In genomic region chr15:77245418-77246365, GRCm38 (mm10) we compare ENCODE assay signal across 9 mouse cellular contexts.
A peak's percentile ranks its signal among the peaks of the same experiment; 100 is the strongest.
DNase-seq lines count a peak whose midpoint lies in the region; ATAC-seq lines count a peak whose summit lies in the region.
"Had no signal": no experiment of that assay in that cellular context is flagged by ENCODE, and none has a peak within 500 bp of the region (broad histone marks: within the 10 kb centered on the region; RNA-seq: fewer than 3 reads in every experiment).

No protein-coding gene starts in this region.

- ATAC-seq in forebrain, embryonic 12.5 days (ENCODE audit: low FRiP score): peak; percentile 97
- peak; percentile 78; the same call in 1 of the 2 replicates for ATAC-seq in stomach, embryonic 14.5 days (ENCODE audit: insufficient number of reproducible peaks, insufficient read depth, low FRiP score, low read depth)

- peak overlapping the region; percentile 88 for H3K27ac ChIP-seq in forebrain, embryonic 12.5 days
- H3K27ac ChIP-seq in stomach, embryonic 14.5 days (ENCODE audit: low read length): no peak overlapping the region
- H3K27ac ChIP-seq: macrophage had no signal

- peak overlapping the region; percentile 54 for H3K4me2 ChIP-seq in forebrain, embryonic 12.5 days
- H3K4me2 ChIP-seq in stomach, embryonic 14.5 days (replicated peaks; ENCODE audit: low read depth, low read length): no peak overlapping the region

- H3K27me3 ChIP-seq in forebrain, embryonic 12.5 days: no peaks in the 10 kb centered on the region
- no peaks in the 10 kb centered on the region for H3K27me3 ChIP-seq in stomach, embryonic 14.5 days (ENCODE audit: control insufficient read depth, insufficient read depth, low read length)

- H3K4me1 ChIP-seq in forebrain, embryonic 12.5 days: peaks cover 48% of the 10 kb centered on the region
- H3K4me1 ChIP-seq in stomach, embryonic 14.5 days (ENCODE audit: control insufficient read depth, insufficient read depth, low read length): peaks cover 15% of the 10 kb centered on the region

- H3K4me3 ChIP-seq in forebrain, embryonic 12.5 days (replicated peaks): peak overlapping the region; percentile 27
- no peak overlapping the region for H3K4me3 ChIP-seq in stomach, embryonic 14.5 days (ENCODE audit: low read depth, low read length)

- no peaks in the 10 kb centered on the region for H3K9me3 ChIP-seq in forebrain, embryonic 12.5 days
- H3K9me3 ChIP-seq in stomach, embryonic 14.5 days (ENCODE audit: control insufficient read depth, low read depth, low read length): no peaks in the 10 kb centered on the region

- H3K36me3 ChIP-seq in forebrain, embryonic 12.5 days (replicated peaks): no peaks in the 10 kb centered on the region
- H3K36me3 ChIP-seq in stomach, embryonic 14.5 days (ENCODE audit: control insufficient read depth, insufficient read depth, low read length): no peaks in the 10 kb centered on the region

- 10% methylated on average over 11 of the region's 11 CpGs for WGBS in forebrain, embryonic 12.5 days
- 13% methylated on average over 11 of the region's 11 CpGs for WGBS in stomach, embryonic 14.5 days

- H3K9ac ChIP-seq in forebrain, embryonic 12.5 days: peak overlapping the region; percentile 46
- no peak overlapping the region for H3K9ac ChIP-seq in stomach, embryonic 14.5 days (replicated peaks; ENCODE audit: low read depth, low read length)

- peak; percentile 20 for DNase-seq in ovary, adult 18-20 months (ENCODE audit: low spot score)
- no peak for DNase-seq in ovary, postnatal 14 days (ENCODE audit: low spot score)
- DNase-seq in heart, postnatal 4 days: peak; percentile 59
- DNase-seq in layer of hippocampus, adult 9-11 months: peak; percentile 95
- DNase-seq in lung, postnatal 4 days: peak; percentile 42 to 61
- no peak for DNase-seq in testis, postnatal 14 days (ENCODE audit: low spot score)

Comparison
In these comparisons a context has a peak if more than half of its experiments do, and no peak if none do; other contexts are left out.
1. DNase-seq: peak in ovary, adult 18-20 months (single experiment), heart, postnatal 4 days (single experiment), layer of hippocampus, adult 9-11 months (single experiment) and lung, postnatal 4 days (2 of 2); none in ovary, postnatal 14 days (single experiment) and testis, postnatal 14 days (single experiment).